Mouse (Mus musculus) myocyte (in vitro differentiated cells): ENCODE data around the gene Asns. TPM values are rescaled to one million over a fixed set of nuclear protein-coding genes. Genes with fewer than 3 reads are reported as not detected.

Source experiments
- H3K27me3 ChIP-seq: one replicate; pipeline ENCODE4 v1.6.1; 2011; ENCODE audit not compliant: control insufficient read depth, insufficient read depth, insufficient read length
- H3K36me3 ChIP-seq: one replicate; pipeline ENCODE4 v1.6.1; 2011; ENCODE audit not compliant: control insufficient read depth, insufficient read depth
- H3K4me2 ChIP-seq: one replicate; pipeline ENCODE4 v1.6.1; 2011; ENCODE audit warnings: low read depth, control low read depth
- H3K4me3 ChIP-seq: one replicate; pipeline ENCODE4 v1.5.1; 2011; ENCODE audit warnings: mild to moderate bottlenecking, control low read depth, moderate library complexity
- H3K79me2 ChIP-seq: one replicate; pipeline ENCODE4 v1.6.1; 2011; ENCODE audit not compliant: control insufficient read depth, insufficient read depth
- H3ac ChIP-seq: one replicate; pipeline ENCODE4 v1.6.1; 2011; ENCODE audit not compliant: control insufficient read depth, insufficient read length
- CEBPB ChIP-seq: IDR thresholded peaks from 2 replicates; pipeline ENCODE4 v1.6.1; 2011; ENCODE audit warnings: mild to moderate bottlenecking, moderate library complexity; ENCODE audit not compliant: poor library complexity, insufficient read depth, severe bottlenecking
- E2F4 ChIP-seq: IDR thresholded peaks from one replicate; pipeline ENCODE4 v1.6.1; 2011; ENCODE audit warnings: mild to moderate bottlenecking, control low read depth, moderate library complexity; ENCODE audit not compliant: insufficient read depth
- MAX ChIP-seq: IDR thresholded peaks from one replicate; pipeline ENCODE4 v1.6.1; 2011; ENCODE audit warnings: low read depth, mild to moderate bottlenecking, control low read depth
- MYOD1 ChIP-seq, 3 experiments: IDR thresholded peaks; one replicate each; pipeline ENCODE4 v1.6.1; 2011; ENCODE audit warnings: control low read depth in 2 of 3, low read depth in 2 of 3, mild to moderate bottlenecking in 2 of 3, moderate library complexity in 1 of 3; ENCODE audit not compliant: insufficient read length in 2 of 3, control insufficient read depth in 1 of 3
- MYOG ChIP-seq, 3 experiments: IDR thresholded peaks; one replicate each; pipeline ENCODE4 v1.6.1; 2011; ENCODE audit warnings: control low read depth in 2 of 3, low read depth in 2 of 3, mild to moderate bottlenecking in 2 of 3; ENCODE audit not compliant: insufficient read length in 2 of 3, control insufficient read depth in 1 of 3, insufficient read depth in 1 of 3
- POLR2A ChIP-seq: IDR thresholded peaks from one replicate; pipeline ENCODE4 v1.6.1; 2011; ENCODE audit warnings: low read depth, mild to moderate bottlenecking, control low read depth, moderate library complexity; ENCODE audit not compliant: insufficient read length
- POLR2AphosphoS2 ChIP-seq: IDR thresholded peaks from one replicate; pipeline ENCODE4 v1.6.1; 2011; ENCODE audit warnings: low read depth, control low read depth; ENCODE audit not compliant: insufficient read length
- REST ChIP-seq: IDR thresholded peaks from one replicate; pipeline ENCODE4 v1.6.1; 2011; ENCODE audit warnings: mild to moderate bottlenecking, control low read depth, moderate library complexity; ENCODE audit not compliant: insufficient read depth, insufficient read length
- SRF ChIP-seq: IDR thresholded peaks from one replicate; pipeline ENCODE4 v1.6.1; 2011; ENCODE audit warnings: low read depth; ENCODE audit not compliant: control insufficient read depth, insufficient read length
- TCF12 ChIP-seq: IDR thresholded peaks from one replicate; pipeline ENCODE4 v1.6.1; 2011; ENCODE audit warnings: mild to moderate bottlenecking, control low read depth; ENCODE audit not compliant: poor library complexity, insufficient read depth, severe bottlenecking
- TCF3 ChIP-seq: IDR thresholded peaks from one replicate; pipeline ENCODE4 v1.6.1; 2011; ENCODE audit warnings: low read depth, control low read depth; ENCODE audit not compliant: insufficient read length
- USF1 ChIP-seq: IDR thresholded peaks from one replicate; pipeline ENCODE4 v1.6.1; 2011; ENCODE audit warnings: low read depth, mild to moderate bottlenecking, control low read depth, moderate library complexity
- polyA plus RNA-seq: library from polyadenylated mRNA; unstranded; fragments of >200 nt; fragmentation: generic; extraction: Trizol; gene quantifications from one replicate; pipeline ENCODE4 v1.2.1, GENCODE M21; 2012; ENCODE audit warnings: missing spikeins

Asns gene
- polyA plus RNA-seq, 1 experiment: 434 TPM

DNA sequence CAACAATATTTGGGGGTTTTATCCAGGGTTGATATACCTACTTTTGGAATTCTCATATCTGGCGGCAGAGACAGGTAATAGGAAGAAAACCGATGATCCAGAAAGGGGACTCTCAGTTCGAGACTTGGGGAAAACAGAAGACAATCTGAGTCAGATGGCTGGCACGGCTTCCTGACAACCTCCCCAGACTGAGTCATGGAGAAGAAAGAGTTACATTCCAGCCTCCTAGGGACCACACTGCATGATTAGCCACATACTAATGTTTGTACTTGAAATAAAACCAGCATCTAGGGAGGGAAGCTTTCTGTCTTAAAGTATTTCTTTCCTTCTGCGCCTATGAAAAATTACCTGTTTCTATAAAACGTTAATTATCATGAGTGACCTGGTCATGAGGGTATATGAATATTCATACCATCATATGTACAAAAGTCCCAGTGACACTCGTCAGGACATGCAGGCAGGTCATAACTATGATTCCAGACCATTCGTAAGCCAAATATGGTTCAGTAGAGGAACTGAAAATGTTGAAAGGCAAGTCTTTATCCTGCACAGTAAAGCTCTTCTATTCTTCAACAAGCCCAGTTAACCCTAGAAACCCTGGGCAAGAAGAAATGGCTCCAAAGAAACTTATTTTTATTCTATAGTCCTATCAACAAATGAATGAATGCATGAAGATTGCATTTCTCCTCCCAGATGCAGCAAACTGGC lies 16.7 kb downstream of the Asns start:
- peaks cover 68% of the 10 kb centered on the region for H3K36me3 ChIP-seq
- no peaks in the 10 kb centered on the region for H3K27me3 ChIP-seq
- no peaks in the 10 kb centered on the region for H3K79me2 ChIP-seq
- TF ChIP-seq MYOG (IDR thresholded peaks at IDR 0.05; ENCODE audit: control insufficient read depth in 1 of 3, insufficient read depth in 1 of 3, insufficient read length in 2 of 3, low read depth in 2 of 3) (no peak), TCF12 (no peak), POLR2AphosphoS2 (no peak), TCF3 (no peak), POLR2A (no peak), CEBPB (no peak), E2F4 (no peak)
- H3ac ChIP-seq: no peak overlapping the region
- no peak overlapping the region for H3K4me2 ChIP-seq
- no peak overlapping the region for H3K4me3 ChIP-seq

DNA sequence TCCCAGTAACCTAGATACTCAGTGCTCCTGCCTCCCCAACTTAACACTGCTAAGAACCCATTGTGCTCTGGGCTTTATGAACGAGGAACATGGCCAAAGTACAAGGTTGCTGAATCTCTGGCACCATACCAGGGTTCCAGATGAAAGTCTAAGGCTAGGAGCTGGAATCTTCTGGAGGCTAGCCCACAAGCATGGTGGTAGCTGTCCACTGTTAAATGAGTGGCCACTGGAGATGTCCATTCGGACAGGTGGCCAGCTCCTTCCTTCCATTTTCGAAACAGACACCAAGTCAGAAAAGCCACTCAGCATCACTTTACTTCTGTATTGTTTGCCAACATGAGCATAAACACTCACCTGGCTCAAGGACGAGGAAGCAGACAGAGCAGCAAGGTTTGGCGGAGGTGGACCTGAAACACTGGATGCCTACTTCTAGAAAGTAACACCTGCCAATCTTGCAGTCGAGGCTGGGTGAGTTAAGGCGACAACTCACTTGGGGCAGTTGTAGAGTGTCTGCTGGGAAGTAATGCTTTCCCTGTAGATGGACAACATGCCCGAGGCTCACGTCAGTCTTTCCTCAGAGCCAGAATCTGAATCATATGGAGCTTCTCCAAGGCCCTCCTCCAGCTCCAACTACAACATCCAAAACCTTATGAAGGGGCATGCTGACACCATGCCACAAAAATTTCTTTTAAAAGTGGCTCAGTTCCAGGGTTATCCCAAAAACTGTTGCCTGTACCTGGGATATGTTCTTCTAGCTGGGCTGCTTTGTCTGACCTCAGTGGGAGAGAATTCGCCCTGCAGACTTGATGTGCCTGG lies 20.4 kb downstream of the Asns start:
- TF ChIP-seq MAX (no peak), E2F4 (no peak), TCF12 (no peak), POLR2AphosphoS2 (peak; percentile 47), POLR2A (no peak)
- peaks cover 32% of the 10 kb centered on the region for H3K36me3 ChIP-seq
- no peaks in the 10 kb centered on the region for H3K79me2 ChIP-seq
- H3K4me3 ChIP-seq: no peak overlapping the region
- no peaks in the 10 kb centered on the region for H3K27me3 ChIP-seq
- no peak overlapping the region for H3K4me2 ChIP-seq
- H3ac ChIP-seq: no peak overlapping the region

DNA sequence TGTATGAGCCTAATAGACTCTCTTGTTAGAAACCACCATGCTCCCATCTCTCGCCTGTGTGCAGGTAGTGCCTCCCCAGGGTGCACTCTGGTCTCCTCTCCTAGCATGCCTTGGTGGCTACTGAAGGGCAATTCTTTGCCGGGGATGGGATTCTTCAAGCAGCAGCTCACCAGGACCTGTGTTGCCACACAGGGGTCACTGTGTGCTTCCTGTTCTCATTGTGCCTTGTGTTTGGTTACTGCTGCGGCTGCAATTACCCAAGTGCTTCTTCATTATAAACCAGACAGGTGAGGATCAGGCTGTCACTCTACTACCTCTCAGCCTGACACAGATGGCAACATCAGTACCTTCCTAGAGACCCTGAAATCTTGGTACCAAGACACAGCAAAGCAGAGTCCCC lies 21.6 kb downstream of the Asns start:
- H3ac ChIP-seq: no peak overlapping the region
- TF ChIP-seq E2F4 (no peak), MYOG (IDR thresholded peaks at IDR 0.05; ENCODE audit: control insufficient read depth in 1 of 3, insufficient read depth in 1 of 3, insufficient read length in 2 of 3, low read depth in 2 of 3) (no peak), POLR2A (no peak), REST (no peak), USF1 (no peak), TCF12 (no peak), SRF (no peak), TCF3 (no peak), POLR2AphosphoS2 (no peak), CEBPB (no peak), MAX (no peak), MYOD1 (IDR thresholded peaks at IDR 0.05; ENCODE audit: control insufficient read depth in 1 of 3, insufficient read length in 2 of 3, low read depth in 2 of 3) (no peak)
- H3K27me3 ChIP-seq: no peaks in the 10 kb centered on the region
- H3K79me2 ChIP-seq: no peaks in the 10 kb centered on the region
- no peak overlapping the region for H3K4me3 ChIP-seq
- H3K36me3 ChIP-seq: peaks cover 23% of the 10 kb centered on the region
- H3K4me2 ChIP-seq: no peak overlapping the region

DNA sequence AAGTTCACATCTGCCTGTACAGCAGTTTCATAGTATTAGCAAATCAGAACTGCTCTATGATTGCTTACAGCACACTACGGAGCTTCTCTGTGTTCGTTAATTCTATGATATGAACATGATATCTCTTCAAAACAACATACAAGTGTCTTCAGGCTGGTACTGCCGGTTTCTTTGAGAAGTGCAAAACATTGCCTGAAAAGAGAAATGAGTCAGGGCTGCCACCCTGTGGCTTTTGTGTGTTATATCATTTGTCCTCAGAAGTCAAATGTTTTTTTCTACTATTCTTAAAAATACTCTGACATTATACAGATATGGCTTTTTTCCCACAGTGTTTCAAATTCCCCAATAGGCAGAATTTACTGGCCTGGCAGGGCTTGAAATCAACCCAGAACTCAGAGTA lies 22.5 kb downstream of the Asns start:
- TF ChIP-seq E2F4 (no peak), MAX (no peak)
- H3K4me3 ChIP-seq: no peak overlapping the region

DNA sequence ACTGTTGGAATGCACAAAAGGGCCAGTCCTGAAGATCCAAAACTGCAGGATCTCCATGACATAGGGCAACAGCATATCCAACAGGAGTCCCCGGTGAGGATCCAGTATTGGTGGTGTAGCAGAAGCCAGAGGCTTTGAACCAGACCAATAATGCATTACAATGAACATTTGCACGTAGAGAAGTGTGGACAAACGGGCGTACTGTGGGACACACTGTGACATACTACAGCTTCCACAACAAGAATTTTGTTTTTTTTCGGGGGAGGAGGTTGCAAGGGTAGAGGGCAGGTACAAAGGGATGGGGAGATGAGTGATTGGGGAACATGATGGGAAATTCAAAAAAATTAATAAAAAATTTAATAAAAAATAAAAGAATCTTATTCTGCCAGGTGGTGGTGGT lies 23.3 kb downstream of the Asns start:
- H3K27me3 ChIP-seq: no peaks in the 10 kb centered on the region
- H3ac ChIP-seq: no peak overlapping the region
- H3K4me3 ChIP-seq: no peak overlapping the region
- peaks cover 6% of the 10 kb centered on the region for H3K36me3 ChIP-seq
- no peak overlapping the region for H3K4me2 ChIP-seq
- H3K79me2 ChIP-seq: no peaks in the 10 kb centered on the region
- TF ChIP-seq REST (no peak), TCF3 (no peak), TCF12 (no peak), POLR2A (no peak), MYOG (IDR thresholded peaks at IDR 0.05; ENCODE audit: control insufficient read depth in 1 of 3, insufficient read depth in 1 of 3, insufficient read length in 2 of 3, low read depth in 2 of 3) (no peak), CEBPB (no peak), SRF (no peak), USF1 (no peak), MYOD1 (IDR thresholded peaks at IDR 0.05; ENCODE audit: control insufficient read depth in 1 of 3, insufficient read length in 2 of 3, low read depth in 2 of 3) (no peak), MAX (no peak), E2F4 (no peak), POLR2AphosphoS2 (no peak)

More for the DNA sequence above, 22.5 kb downstream of the Asns start:
- Histone ChIP-seq H3K36me3 (peaks cover 14% of the 10 kb centered on the region), H3K79me2 (no peaks in the 10 kb centered on the region), H3K4me2 (no peak overlapping the region), H3K27me3 (no peaks in the 10 kb centered on the region), H3ac (no peak overlapping the region)
